Comparison of ENCODE assay signal across 13 mouse cellular contexts in genomic region chr9:119631393-119631898, GRCm38 (mm10). TPM values are rescaled to one million over a fixed set of nuclear protein-coding genes. Genes with fewer than 3 reads are reported as not detected.
A peak's percentile ranks its signal among the peaks of the same experiment; 100 is the strongest.
DNase-seq lines count a peak whose midpoint lies in the region; ATAC-seq and TF ChIP-seq lines count a peak whose summit lies in the region.
"Had no signal": no experiment of that assay in that cellular context is flagged by ENCODE, and none has a peak within 500 bp of the region (broad histone marks: within the 10 kb centered on the region; RNA-seq: fewer than 3 reads in every experiment).

No protein-coding gene starts in this region.

- H3K27ac ChIP-seq in forebrain, embryonic 14.5 days (ENCODE audit: low read depth, low read length): no peak overlapping the region
- no peak overlapping the region for H3K27ac ChIP-seq in forebrain, postnatal 0 days (ENCODE audit: low read depth, low read length)
- no peak overlapping the region for H3K27ac ChIP-seq in kidney, embryonic 14.5 days (ENCODE audit: low read depth, low read length)
- H3K27ac ChIP-seq in embryonic facial prominence, embryonic 12.5 days: peak overlapping the region; percentile 46; the same call in 1 of the 2 replicates
- no peak overlapping the region for H3K27ac ChIP-seq in limb, embryonic 13.5 days
- H3K27ac ChIP-seq: liver, embryonic 14.5 days had no signal

- H3K4me1 ChIP-seq in forebrain, embryonic 14.5 days (ENCODE audit: control insufficient read depth, insufficient read depth, low read length): peaks cover 11% of the 10 kb centered on the region; the same call in 1 of the 2 replicates
- H3K4me1 ChIP-seq in forebrain, postnatal 0 days (ENCODE audit: insufficient read depth): peaks cover 6% of the 10 kb centered on the region; the same call in 1 of the 2 replicates
- peaks cover 15% of the 10 kb centered on the region for H3K4me1 ChIP-seq in kidney, embryonic 14.5 days (ENCODE audit: control insufficient read depth, insufficient read depth, low read length)
- H3K4me1 ChIP-seq in embryonic facial prominence, embryonic 12.5 days: peaks cover 20% of the 10 kb centered on the region
- peaks cover 11% of the 10 kb centered on the region for H3K4me1 ChIP-seq in limb, embryonic 13.5 days

- H3K36me3 ChIP-seq in forebrain, embryonic 14.5 days (ENCODE audit: control insufficient read depth, insufficient read depth, low read length): no peaks in the 10 kb centered on the region
- no peaks in the 10 kb centered on the region for H3K36me3 ChIP-seq in forebrain, postnatal 0 days (ENCODE audit: insufficient read depth)
- no peaks in the 10 kb centered on the region for H3K36me3 ChIP-seq in kidney, embryonic 14.5 days (ENCODE audit: control insufficient read depth, insufficient read depth, low read length)
- H3K36me3 ChIP-seq in embryonic facial prominence, embryonic 12.5 days: no peaks in the 10 kb centered on the region
- no peaks in the 10 kb centered on the region for H3K36me3 ChIP-seq in limb, embryonic 13.5 days
- H3K36me3 ChIP-seq: G1E had no signal

- H3K27me3 ChIP-seq in forebrain, embryonic 14.5 days (replicated peaks; ENCODE audit: control insufficient read depth, insufficient read depth, low read length): no peaks in the 10 kb centered on the region
- no peaks in the 10 kb centered on the region for H3K27me3 ChIP-seq in forebrain, postnatal 0 days (ENCODE audit: insufficient read depth, low read length)
- H3K27me3 ChIP-seq in kidney, embryonic 14.5 days (ENCODE audit: control insufficient read depth, insufficient read depth, low read length): peaks cover 80% of the 10 kb centered on the region
- 0 out of 2 replicates have a peak, but pooled peaks cover 7% of the 10 kb centered on the region for H3K27me3 ChIP-seq in embryonic facial prominence, embryonic 12.5 days
- 0 out of 2 replicates have a peak, but pooled peaks cover 5% of the 10 kb centered on the region for H3K27me3 ChIP-seq in limb, embryonic 13.5 days

- H3K9me3 ChIP-seq in forebrain, embryonic 14.5 days (replicated peaks; ENCODE audit: control insufficient read depth, low read length): no peaks in the 10 kb centered on the region
- no peaks in the 10 kb centered on the region for H3K9me3 ChIP-seq in forebrain, postnatal 0 days (ENCODE audit: low read length)
- H3K9me3 ChIP-seq in kidney, embryonic 14.5 days (ENCODE audit: control insufficient read depth, low read length): no peaks in the 10 kb centered on the region
- H3K9me3 ChIP-seq in embryonic facial prominence, embryonic 12.5 days: no peaks in the 10 kb centered on the region
- no peaks in the 10 kb centered on the region for H3K9me3 ChIP-seq in limb, embryonic 13.5 days

- no peak overlapping the region for H3K4me3 ChIP-seq in forebrain, embryonic 14.5 days (ENCODE audit: low read depth, low read length)
- H3K4me3 ChIP-seq in forebrain, postnatal 0 days (ENCODE audit: low read depth, low read length): no peak overlapping the region
- H3K4me3 ChIP-seq in kidney, embryonic 14.5 days (ENCODE audit: low read length): no peak overlapping the region
- H3K4me3 ChIP-seq in embryonic facial prominence, embryonic 12.5 days: no peak overlapping the region
- H3K4me3 ChIP-seq in limb, embryonic 13.5 days: no peak overlapping the region

- no peak for TF ChIP-seq CTCF in forebrain, postnatal 0 days (IDR thresholded peaks at IDR 0.05; ENCODE audit: low read depth)

- DNase-seq in forebrain, embryonic 14.5 days (ENCODE audit: low spot score): no peak
- DNase-seq in forebrain, postnatal 0 days: no peak
- DNase-seq in kidney, adult 9 months: no peak
- no peak for DNase-seq in embryo, embryonic 10 days (ENCODE audit: low spot score)
- DNase-seq: B cell, adult 2 months; right cerebral cortex, postnatal 14 days; thymus, postnatal 25 days had no signal

- H3K4me2 ChIP-seq in forebrain, embryonic 14.5 days (ENCODE audit: low read length): no peak overlapping the region
- no peak overlapping the region for H3K4me2 ChIP-seq in forebrain, postnatal 0 days (ENCODE audit: low read depth)
- no peak overlapping the region for H3K4me2 ChIP-seq in kidney, embryonic 14.5 days (replicated peaks; ENCODE audit: low read depth, low read length)
- H3K4me2 ChIP-seq in embryonic facial prominence, embryonic 12.5 days (replicated peaks): peak overlapping the region; percentile 21; the same call in 1 of the 2 replicates
- peak overlapping the region; percentile 7; the same call in 1 of the 2 replicates for H3K4me2 ChIP-seq in limb, embryonic 13.5 days (replicated peaks)

- H3K9ac ChIP-seq in forebrain, embryonic 14.5 days (ENCODE audit: low read length): no peak overlapping the region
- H3K9ac ChIP-seq in forebrain, postnatal 0 days: no peak overlapping the region
- H3K9ac ChIP-seq in kidney, embryonic 14.5 days (ENCODE audit: low read depth, low read length): no peak overlapping the region
- H3K9ac ChIP-seq in embryonic facial prominence, embryonic 12.5 days: no peak overlapping the region
- H3K9ac ChIP-seq in limb, embryonic 13.5 days: no peak overlapping the region
- H3K9ac ChIP-seq: liver, embryonic 14.5 days had no signal

- ATAC-seq in forebrain, embryonic 14.5 days: 0 out of 2 replicates have a peak, but pooled peaks have one; percentile 32
- no peak for ATAC-seq in forebrain, postnatal 0 days
- peak; percentile 53 for ATAC-seq in kidney, embryonic 14.5 days (ENCODE audit: low FRiP score, low TSS enrichment)
- 0 out of 2 replicates have a peak, but pooled peaks have one; percentile 16 for ATAC-seq in embryonic facial prominence, embryonic 12.5 days (ENCODE audit: insufficient number of reproducible peaks, insufficient read depth, low FRiP score, low TSS enrichment)
- ATAC-seq in limb, embryonic 13.5 days (ENCODE audit: low FRiP score, low read depth): no peak
- no peak for ATAC-seq in megakaryocyte-erythroid progenitor cell, adult 5-6 weeks (replicated peaks; ENCODE audit: low FRiP score, low TSS enrichment, poor library complexity, severe bottlenecking)

- WGBS in forebrain, embryonic 14.5 days: 69% methylated on average over 13 of the region's 13 CpGs
- 66% methylated on average over 13 of the region's 13 CpGs for WGBS in forebrain, postnatal 0 days
- WGBS in kidney, embryonic 14.5 days: 22% methylated on average over 13 of the region's 13 CpGs
- WGBS in embryonic facial prominence, embryonic 12.5 days: 55% methylated on average over 13 of the region's 13 CpGs
- 53% methylated on average over 13 of the region's 13 CpGs for WGBS in limb, embryonic 13.5 days

RNA-seq across cellular contexts. Expression of gene Scn5a, which starts 52.6 kb away (rescaled TPM):
- 0.39 and 0.59 TPM in 2 replicates for polyA plus RNA-seq in forebrain, embryonic 14.5 days (2014; fragmentation: Nextera tagmentation; extraction: Ambion mirVana)
- total RNA-seq in forebrain, postnatal 0 days (2014; rRNA removed): 3.4 and 8.2 TPM in 2 replicates
- 0.40 and 0.77 TPM in 2 replicates for polyA plus RNA-seq in forebrain, postnatal 0 days (2015; fragmentation: Nextera tagmentation; extraction: Ambion mirVana)
- polyA plus RNA-seq in kidney, embryonic 14.5 days (2014; fragmentation: Nextera tagmentation; extraction: Ambion mirVana): 0.03 and 0.27 TPM in 2 replicates
- polyA plus RNA-seq in embryonic facial prominence, embryonic 12.5 days (2016; fragmentation: Nextera tagmentation; extraction: Ambion mirVana): 0.97 and 1.0 TPM in 2 replicates
- polyA plus RNA-seq in limb, embryonic 13.5 days (2015; fragmentation: Nextera tagmentation; extraction: Ambion mirVana): 0.05 and 0.09 TPM in 2 replicates
- not detected in 2 replicates for total RNA-seq in megakaryocyte-erythroid progenitor cell, adult 5-6 weeks (2014; fragmentation: Nextera tagmentation)
- not detected in 2 replicates for total RNA-seq in megakaryocyte-erythroid progenitor cell, adult 5-6 weeks (2017)
- polyA plus RNA-seq: G1E had no signal

Comparison
In these comparisons a context has a peak if more than half of its experiments do, and no peak if none do; other contexts are left out.
1. ATAC-seq: peak in forebrain, embryonic 14.5 days (single experiment), kidney, embryonic 14.5 days (single experiment) and embryonic facial prominence, embryonic 12.5 days (single experiment); none in forebrain, postnatal 0 days (single experiment), limb, embryonic 13.5 days (single experiment) and megakaryocyte-erythroid progenitor cell, adult 5-6 weeks (single experiment).
2. H3K4me2 ChIP-seq: peak in embryonic facial prominence, embryonic 12.5 days (single experiment) and limb, embryonic 13.5 days (single experiment); none in forebrain, embryonic 14.5 days (single experiment), forebrain, postnatal 0 days (single experiment) and kidney, embryonic 14.5 days (single experiment).